Mouse (Mus musculus) liver, adult 2 months (tissue): ENCODE results near the gene Map1b.

Source experiments
- CTCF ChIP-seq: fragments of 200-500 bp; IDR thresholded peaks from 2 replicates; pipeline ENCODE4 v1.5.1; 2011; ENCODE audit warnings: low read depth, low read length, control low read depth
- POLR2A ChIP-seq: fragments of 200-500 bp; IDR thresholded peaks from 2 replicates; pipeline ENCODE4 v1.6.1; 2011; ENCODE audit warnings: low read length, control low read depth; ENCODE audit not compliant: insufficient read depth; ENCODE audit errors: extremely low read depth

DNA sequence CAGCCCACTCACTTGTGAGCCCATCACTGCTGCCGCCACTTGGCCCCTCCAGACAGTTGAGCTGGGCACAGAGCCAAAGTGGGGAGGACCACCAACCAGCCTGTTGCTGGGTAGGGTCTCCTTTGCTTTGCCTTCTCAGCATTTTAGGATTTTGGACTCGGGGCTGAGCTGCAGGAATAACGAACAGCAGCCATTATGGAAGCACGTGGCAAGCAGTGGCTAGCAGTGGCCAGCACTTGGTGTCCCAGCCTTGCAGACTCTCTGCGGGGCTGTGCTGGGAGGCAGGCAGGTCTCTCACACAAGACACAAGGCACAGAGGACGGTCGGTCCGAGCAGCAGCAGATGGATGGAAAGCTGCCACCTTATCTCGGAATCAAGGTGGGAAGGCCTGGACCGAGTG lies 31.4 kb downstream of the Map1b start:
- TF ChIP-seq CTCF (no peak), POLR2A (no peak)
